Mouse (Mus musculus) cerebellum, adult 2 months (tissue): ENCODE results near the gene Rps27l. TPM values are rescaled to one million over a fixed set of nuclear protein-coding genes. Genes with fewer than 3 reads are reported as not detected.
"Not testable (repeated sequence)": the region's sequence is repeated elsewhere in the genome, so short reads cannot be mapped to it uniquely, and the experiment has no call there.

Source experiments
- DNase-seq, 2 experiments: peaks; one replicate each; pipeline ENCODE4 v3.0.0; 2021
- H3K27ac ChIP-seq: fragments of 200-500 bp; 2 replicates; pipeline ENCODE4 v1.5.1; 2012; ENCODE audit warnings: low read length, control low read depth, inconsistent platforms; ENCODE audit not compliant: insufficient read depth
- H3K27me3 ChIP-seq: fragments of 200-500 bp; 2 replicates; pipeline ENCODE4 v1.6.1; 2012; ENCODE audit warnings: inconsistent platforms, mild to moderate bottlenecking, low read length, moderate library complexity; ENCODE audit not compliant: control insufficient read depth, insufficient read depth
- H3K4me1 ChIP-seq: fragments of 200-500 bp; 2 replicates; pipeline ENCODE4 v1.6.1; 2011; ENCODE audit warnings: low read length; ENCODE audit not compliant: control insufficient read depth, insufficient read depth
- H3K4me3 ChIP-seq: fragments of 200-500 bp; replicated peaks from 2 replicates; pipeline ENCODE3; 2011; ENCODE audit warnings: mild to moderate bottlenecking, low read depth, low read length, control low read depth; ENCODE audit not compliant: insufficient read depth
- CTCF ChIP-seq: fragments of 200-500 bp; IDR thresholded peaks from 2 replicates; pipeline ENCODE4 v1.5.1; 2011; ENCODE audit warnings: low read depth, mild to moderate bottlenecking, control low read depth, low read length, moderate library complexity, borderline replicate concordance; ENCODE audit not compliant: insufficient read depth
- POLR2A ChIP-seq: fragments of 200-500 bp; IDR thresholded peaks from 2 replicates; pipeline ENCODE4 v1.6.1; 2011; ENCODE audit warnings: low read length, control low read depth, borderline replicate concordance; ENCODE audit not compliant: insufficient read depth
- WGBS: fragments of 180-500 bp; shearing (Covaris S2); methylation state at CpG from one replicate; pipeline ENCODE4 v1.1.7; 2018; 5-methylcytosine and 5-hydroxymethylcytosine counted together
- polyA plus RNA-seq: library from polyadenylated mRNA; depleted of rRNA; stranded (reverse); fragments of >200 nt; gene quantifications from 2 replicates; pipeline ENCODE4 v1.2.3, GENCODE M21; 2012

The Rps27l gene
- polyA plus RNA-seq, 1 experiment, result 55.7 TPM

DNA sequence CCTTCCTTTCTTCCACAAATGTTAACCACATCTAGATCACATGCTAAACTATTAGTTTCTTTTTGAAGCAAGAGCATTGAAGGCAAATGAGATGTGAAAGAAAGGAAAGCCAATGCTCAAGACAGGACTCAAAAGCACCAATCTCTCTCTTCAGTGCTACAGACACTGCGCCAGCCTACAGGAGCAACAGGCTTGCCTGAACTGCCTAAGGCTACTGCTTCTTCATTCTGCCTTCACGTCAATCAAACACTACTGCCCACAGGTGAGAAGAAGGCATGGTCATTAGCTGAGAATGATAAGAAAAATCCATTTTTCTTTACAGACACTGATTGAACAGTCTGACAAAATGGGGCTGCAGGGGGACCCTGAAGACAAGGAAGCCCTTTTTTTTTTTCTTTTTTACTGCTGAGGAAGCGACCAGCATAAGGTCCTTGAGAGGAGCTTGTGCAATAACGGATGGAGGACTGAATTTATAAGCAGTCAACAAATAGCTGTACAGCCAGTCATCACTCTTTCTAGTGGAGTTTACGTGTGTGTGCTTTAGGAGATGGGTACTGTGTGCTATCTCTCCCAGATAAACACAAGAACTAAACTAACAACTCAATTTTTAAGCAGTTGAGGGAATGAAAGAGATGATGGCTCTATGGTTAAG lies 38.0 kb upstream of the Rps27l start:
- H3K27me3 ChIP-seq, result no peaks in the 10 kb centered on the region
- H3K27ac ChIP-seq, result no peak overlapping the region
- DNase-seq, result no peak
- no peaks in the 10 kb centered on the region for H3K4me1 ChIP-seq
- H3K4me3 ChIP-seq, result no peak overlapping the region
- WGBS, result 94% methylated on average over 5 of the region's 5 CpGs
- TF ChIP-seq POLR2A (no peak), CTCF (no peak)

DNA sequence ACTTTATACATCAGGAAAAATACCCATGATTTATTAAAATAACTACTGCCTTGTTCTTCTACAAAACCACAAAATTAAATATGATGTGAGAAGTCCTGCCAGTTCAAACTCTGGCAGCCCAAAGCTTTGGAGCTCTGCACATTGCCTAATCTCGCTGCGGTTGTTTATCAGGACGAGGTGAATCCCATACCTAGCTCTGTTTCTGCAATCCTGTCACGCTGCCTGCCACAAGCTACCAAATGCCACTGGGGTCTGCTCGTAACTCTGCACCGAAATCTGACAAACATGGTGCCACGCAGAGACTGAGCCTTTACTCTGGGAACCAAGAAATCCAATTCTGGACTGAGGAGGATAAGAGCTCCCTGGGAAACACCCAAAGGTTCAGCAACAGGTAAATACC lies 36.0 kb upstream of the Rps27l start:
- no peaks in the 10 kb centered on the region for H3K4me1 ChIP-seq
- TF ChIP-seq CTCF (no peak), POLR2A (no peak)
- no peak overlapping the region for H3K27ac ChIP-seq
- 91% methylated on average over 7 of the region's 7 CpGs for WGBS
- H3K4me3 ChIP-seq, result no peak overlapping the region
- no peaks in the 10 kb centered on the region for H3K27me3 ChIP-seq
- no peak for DNase-seq

GRCm38 (mm10) chr9:66910677-66911076 lies 35.2 kb upstream of the Rps27l start:
- Histone ChIP-seq H3K27me3 (no peaks in the 10 kb centered on the region), H3K4me3 (no peak overlapping the region), H3K27ac (no peak overlapping the region), H3K4me1 (no peaks in the 10 kb centered on the region)
- no peak for TF ChIP-seq CTCF
- no peak for TF ChIP-seq POLR2A
- no peak for DNase-seq
- 91% methylated on average over 5 of the region's 5 CpGs for WGBS

- DNase-seq, result no peak
- TF ChIP-seq CTCF, result no peak
- no peak for TF ChIP-seq POLR2A
- Histone ChIP-seq H3K27me3 (no peaks in the 10 kb centered on the region), H3K27ac (no peak overlapping the region), H3K4me1 (no peaks in the 10 kb centered on the region), H3K4me3 (no peak overlapping the region)
These were observed 33.6 kb upstream of the Rps27l start for GRCm38 (mm10) chr9:66912304-66912703.

DNA sequence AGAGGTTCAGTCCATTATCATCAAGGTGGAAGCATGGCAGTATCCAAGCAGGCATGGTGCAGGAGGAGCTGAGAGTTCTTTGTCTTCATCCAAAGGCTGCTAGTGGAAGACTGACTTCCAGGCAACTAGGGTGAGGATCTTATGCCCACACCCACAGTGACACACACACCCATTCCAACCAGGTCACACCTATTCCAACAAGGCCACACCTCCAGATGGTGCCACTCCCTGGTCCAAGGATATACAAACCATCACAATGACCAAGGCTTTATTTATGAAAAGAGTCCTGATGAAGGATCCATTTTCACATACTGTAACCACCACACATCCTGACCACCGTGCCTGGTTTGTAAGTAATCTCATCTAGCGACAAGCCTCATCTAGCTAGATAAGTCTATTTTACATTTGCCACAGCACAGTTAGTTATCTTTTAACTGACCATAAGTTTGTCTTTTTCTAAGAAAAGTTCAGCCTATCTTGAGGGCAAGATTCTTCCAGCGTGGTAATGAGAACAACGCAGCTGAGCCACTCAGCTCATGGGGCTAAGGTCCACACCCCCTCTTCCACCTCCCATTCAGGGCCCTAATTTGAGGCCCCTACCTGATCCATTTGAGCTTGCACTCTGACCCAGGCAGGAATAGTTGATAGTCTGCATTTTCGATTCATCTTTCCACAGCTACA lies 32.5 kb upstream of the Rps27l start:
- not testable (repeated sequence) for DNase-seq, H3K27me3 ChIP-seq, H3K27ac ChIP-seq, H3K4me3 ChIP-seq, H3K4me1 ChIP-seq
- 97% methylated on average over 5 of the region's 5 CpGs for WGBS

DNA sequence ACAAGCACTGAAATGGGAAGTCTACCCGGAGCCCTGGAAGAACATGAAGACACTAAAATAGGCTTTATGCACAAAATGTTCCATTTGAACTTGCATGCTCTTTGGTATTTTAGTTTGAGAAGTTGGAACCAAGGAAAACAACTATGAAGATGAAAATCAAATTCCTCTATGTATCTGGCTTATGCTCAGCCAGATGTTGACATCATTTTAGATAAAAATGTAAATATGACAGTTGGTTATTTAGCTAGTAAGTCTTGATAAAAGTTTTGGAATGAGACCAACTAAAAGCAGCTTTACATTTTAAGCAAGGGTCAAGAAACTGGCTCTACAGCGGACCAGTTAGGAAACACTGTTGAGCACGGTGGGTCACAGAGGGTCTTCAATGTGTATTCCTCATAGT lies 31.3 kb upstream of the Rps27l start:
- Histone ChIP-seq H3K27ac (no peak overlapping the region), H3K27me3 (no peaks in the 10 kb centered on the region), H3K4me3 (no peak overlapping the region), H3K4me1 (no peaks in the 10 kb centered on the region)
- no peak for DNase-seq
- TF ChIP-seq CTCF, result no peak
- 94% methylated on average over 3 of the region's 3 CpGs for WGBS

DNA sequence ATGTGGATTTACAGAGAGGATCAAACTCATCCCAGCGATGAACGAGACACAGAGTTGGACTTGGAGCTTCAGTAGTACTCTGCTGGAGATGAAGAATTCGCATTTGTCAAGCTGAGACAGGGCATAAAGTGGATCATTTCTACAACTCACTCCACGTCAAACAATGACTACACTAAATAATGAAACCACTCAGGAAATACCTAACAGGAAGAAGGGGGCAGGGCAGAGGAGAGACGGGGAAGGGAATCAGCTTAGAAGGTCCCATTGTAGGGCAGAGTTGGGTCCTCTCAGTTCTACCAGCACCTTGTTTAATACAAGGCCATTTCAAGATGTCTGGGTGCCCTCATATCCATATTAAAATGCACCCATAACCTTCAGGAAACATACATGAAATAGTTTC lies 30.5 kb upstream of the Rps27l start:
- no peak overlapping the region for H3K27ac ChIP-seq
- H3K27me3 ChIP-seq, result no peaks in the 10 kb centered on the region
- H3K4me1 ChIP-seq, result no peaks in the 10 kb centered on the region
- TF ChIP-seq CTCF, result no peak
- no peak for TF ChIP-seq POLR2A
- 89% methylated on average over 5 of the region's 5 CpGs for WGBS
- no peak overlapping the region for H3K4me3 ChIP-seq
- DNase-seq, result no peak

- TF ChIP-seq POLR2A (no peak), CTCF (no peak)
- no peak for DNase-seq
- Histone ChIP-seq H3K27ac (no peak overlapping the region), H3K27me3 (no peaks in the 10 kb centered on the region), H3K4me1 (no peaks in the 10 kb centered on the region), H3K4me3 (no peak overlapping the region)
- 88% methylated on average over 9 of the region's 9 CpGs for WGBS
These were observed 29.8 kb upstream of the Rps27l start for GRCm38 (mm10) chr9:66915869-66916785.
